Mouse (Mus musculus) spleen, adult 2 months (tissue): Measurements from ENCODE around the gene Gm14403.

ENCODE experiments used
- CTCF ChIP-seq: fragments of 200-500 bp; IDR thresholded peaks from 2 replicates; pipeline ENCODE4 v1.5.1; 2011; ENCODE audit warnings: mild to moderate bottlenecking, inconsistent platforms; ENCODE audit not compliant: insufficient read depth, insufficient read length, insufficient replicate concordance; ENCODE audit errors: extremely low read depth
- POLR2A ChIP-seq: fragments of 200-500 bp; IDR thresholded peaks from 2 replicates; pipeline ENCODE4 v1.6.1; 2011; ENCODE audit warnings: low read depth, low read length, inconsistent platforms

DNA sequence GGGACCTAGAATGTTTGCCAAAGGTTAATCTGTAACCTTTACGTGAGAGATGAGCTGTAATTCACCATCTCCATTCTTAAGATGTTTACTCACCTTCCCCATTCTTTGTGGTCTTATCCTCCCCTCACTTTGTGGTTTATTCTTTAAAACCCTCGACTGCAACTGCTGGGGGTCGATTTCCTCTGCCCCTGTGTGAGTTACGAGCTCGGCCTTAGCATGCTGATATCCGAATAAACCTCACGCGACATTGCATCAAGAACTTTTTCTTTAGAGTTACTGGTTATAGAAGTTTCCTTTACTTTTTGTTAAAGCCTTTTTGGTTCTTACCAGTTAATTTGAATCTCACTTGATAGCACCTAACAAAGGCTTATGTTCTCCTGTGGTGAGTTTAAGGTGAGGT, 22.0 kb downstream of the Gm14403 start:
- TF ChIP-seq CTCF (no peak), POLR2A (no peak)
